Mouse (Mus musculus) megakaryocyte, embryonic 14.5 days (primary cell): ENCODE results near the gene Fbxl5.

Source experiments
- FLI1 ChIP-seq: IDR thresholded peaks from 2 replicates; pipeline ENCODE4 v1.6.1; 2012; ENCODE audit warnings: low read length, inconsistent platforms, mixed read lengths
- GATA1 ChIP-seq: IDR thresholded peaks from 3 replicates; pipeline ENCODE4 v1.6.1; 2012; ENCODE audit warnings: mixed read lengths, low read length, inconsistent platforms, borderline replicate concordance

- TF ChIP-seq GATA1 (no peak), FLI1 (no peak)
Measured at GRCm38 (mm10) chr5:43853096-43853867, 31.8 kb upstream of the Fbxl5 start.
